Mouse (Mus musculus) heart, postnatal 36 days (tissue): Measurements from ENCODE around the gene Maea. TPM values are rescaled to one million over a fixed set of nuclear protein-coding genes. Genes with fewer than 3 reads are reported as not detected.

Experiments used
- DNase-seq, 2 experiments: peaks; one replicate each; pipeline ENCODE4 v3.0.0; 2021 to 2022
- intact Hi-C: fragments of 180-260 bp; cut with DNase I; formaldehyde crosslinking; loops from one replicate; pipeline ENCODE4 v1.15.1; 2025
- total RNA-seq, 2 experiments: library from RNA; stranded (reverse); gene quantifications; 2 replicates each; pipeline ENCODE4 v1.2.3; 2021

The Maea gene
- total RNA-seq, 2 experiments from 2014 or later = 81.0 to 86.1 TPM

- intact Hi-C loops = no loop called here
- no peak for DNase-seq
Measured at GRCm38 (mm10) chr5:33353011-33353410, 17.7 kb downstream of the Maea start.

GRCm38 (mm10) chr5:33357494-33357893 lies 22.2 kb downstream of the Maea start:
- DNase-seq = no peak
- intact Hi-C loops = no loop called here

GRCm38 (mm10) chr5:33358467-33358866 lies 23.2 kb downstream of the Maea start:
- DNase-seq = peak; percentile 21 to 31

GRCm38 (mm10) chr5:33363263-33363662 lies 28.0 kb downstream of the Maea start:
- no peak for DNase-seq
- intact Hi-C loops = no loop called here

More at GRCm38 (mm10) chr5:33358467-33358866, 23.2 kb downstream of the Maea start:
- intact Hi-C loops = no loop called here

GRCm38 (mm10) chr5:33368651-33369050 lies 33.3 kb downstream of the Maea start:
- no peak for DNase-seq
- intact Hi-C loops = no loop called here

GRCm38 (mm10) chr5:33371137-33371536 lies 35.8 kb downstream of the Maea start:
- DNase-seq = no peak
- intact Hi-C loops = loop anchor here (2.0 to 10.0 kb wide), 2 partner anchors 168 to 564 kb away; partner anchors contain the start of gene Nelfa

GRCm38 (mm10) chr5:33371668-33372067 lies 36.4 kb downstream of the Maea start:
- intact Hi-C loops = loop anchor here (2.0 to 10.0 kb wide), 2 partner anchors 169 to 563 kb away; partner anchors contain the start of gene Nelfa
- DNase-seq = no peak

GRCm38 (mm10) chr5:33372331-33373038 lies 37.2 kb downstream of the Maea start:
- no peak for DNase-seq
- intact Hi-C loops = loop anchor here (10.0 kb wide), 1 partner anchor 562 kb away; the partner anchor contains the start of gene Nelfa

GRCm38 (mm10) chr5:33377176-33377575 lies 41.9 kb downstream of the Maea start:
- DNase-seq = no peak
- intact Hi-C loops = loop anchor here (10.0 kb wide), 1 partner anchor 558 kb away; the partner anchor contains the start of gene Nelfa

- no peak for DNase-seq
- intact Hi-C loops = loop anchor here (1.0 to 10.0 kb wide), 3 partner anchors 41 to 557 kb away; partner anchors contain the start of gene Nelfa
Measured at GRCm38 (mm10) chr5:33377801-33378301, 42.5 kb downstream of the Maea start.

GRCm38 (mm10) chr5:33378302-33378854 lies 43.1 kb downstream of the Maea start, which contains the start of gene Uvssa:
Gene Uvssa, plus strand, starts transcription at chr5:33378549.
- intact Hi-C loops = loop anchor here (1.0 to 10.0 kb wide), 3 partner anchors 42 to 556 kb away; partner anchors contain the start of gene Nelfa
- peak; percentile 99 for DNase-seq

GRCm38 (mm10) chr5:33387550-33387949 lies 52.2 kb downstream of the Maea start:
- intact Hi-C loops = no loop called here
- no peak for DNase-seq

- intact Hi-C loops = loop anchor here (1.0 kb wide), 2 partner anchors 49 to 102 kb away; no protein-coding TSS in a partner anchor
- peak; percentile 72 to 79 for DNase-seq
Measured at GRCm38 (mm10) chr5:33393803-33394202, 58.5 kb downstream of the Maea start.

- DNase-seq = no peak
- intact Hi-C loops = loop anchor here (1.0 kb wide), 1 partner anchor 194 kb away; no protein-coding TSS in a partner anchor
Measured at GRCm38 (mm10) chr5:33395693-33396092, 60.4 kb downstream of the Maea start.

GRCm38 (mm10) chr5:33396828-33397227 lies 61.5 kb downstream of the Maea start:
- DNase-seq = no peak
- intact Hi-C loops = loop anchor here (1.0 kb wide), 1 partner anchor 192 kb away; no protein-coding TSS in a partner anchor

GRCm38 (mm10) chr5:33400819-33401218 lies 65.5 kb downstream of the Maea start:
- DNase-seq = no peak
- intact Hi-C loops = loop anchor here (10.0 kb wide), 1 partner anchor 1346 kb away; no protein-coding TSS in a partner anchor

GRCm38 (mm10) chr5:33420313-33420712 lies 85.0 kb downstream of the Maea start:
- DNase-seq = no peak
- intact Hi-C loops = no loop called here
